22 mouse cellular contexts compared by ENCODE assay signal in the genomic region with DNA sequence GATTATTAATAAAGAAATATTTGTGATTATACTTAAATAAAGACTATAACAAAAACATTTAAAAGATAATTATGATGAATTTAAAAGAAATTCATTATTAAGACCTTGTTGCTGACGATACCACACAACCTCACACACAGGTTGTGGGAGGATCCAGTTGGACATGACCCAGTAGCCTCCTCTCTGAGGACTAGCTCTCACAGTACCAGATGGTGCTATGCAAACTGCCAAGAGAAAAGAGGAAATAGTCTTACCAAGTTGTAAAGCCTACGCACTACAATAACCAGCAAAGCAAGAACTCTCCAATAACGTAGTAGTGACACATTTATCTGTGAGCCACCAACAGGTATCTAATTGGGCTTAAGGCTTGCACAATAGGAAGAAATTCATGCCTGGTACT.
DNase-seq lines count a peak whose midpoint lies in the region; ATAC-seq and TF ChIP-seq lines count a peak whose summit lies in the region.
"Had no signal": no experiment of that assay in that cellular context is flagged by ENCODE, and none has a peak within 500 bp of the region (broad histone marks: within the 10 kb centered on the region; RNA-seq: fewer than 3 reads in every experiment).

No protein-coding gene starts in this region.

- H3K4me1 ChIP-seq in cerebellum, adult 2 months (ENCODE audit: control insufficient read depth, insufficient read depth, low read length) = peaks cover 5% of the 10 kb centered on the region; the same call in 1 of the 2 replicates
- H3K4me1 ChIP-seq: embryonic facial prominence, embryonic 10.5 days; heart, embryonic 10.5 days; hindbrain, embryonic 15.5 days; limb, embryonic 15.5 days; liver, embryonic 15.5 days had no signal

- H3K4me3 ChIP-seq in cerebellum, adult 2 months (replicated peaks; ENCODE audit: insufficient read depth, low read depth, low read length) = no peak overlapping the region
- H3K4me3 ChIP-seq: embryonic facial prominence, embryonic 10.5 days; gastrocnemius, adult 2 months; heart, embryonic 10.5 days; hindbrain, embryonic 15.5 days; limb, embryonic 15.5 days; liver, embryonic 15.5 days had no signal

- no peak for TF ChIP-seq POLR2A in cerebellum, adult 2 months (IDR thresholded peaks at IDR 0.05; ENCODE audit: borderline replicate concordance, insufficient read depth, low read length)

- no peaks in the 10 kb centered on the region for H3K27me3 ChIP-seq in cerebellum, adult 2 months (ENCODE audit: control insufficient read depth, insufficient read depth, low read length)
- H3K27me3 ChIP-seq: hindbrain, embryonic 15.5 days; limb, embryonic 15.5 days; liver, embryonic 15.5 days had no signal

- peak; percentile 7 to 54 for DNase-seq in frontal cortex, adult 2 months (ENCODE audit: extremely low spot score in 1 of 2, low spot score in 1 of 2)
- no peak for DNase-seq in frontal cortex, postnatal 25 days (ENCODE audit: low spot score in 2 of 2)
- DNase-seq in left cerebral cortex, postnatal 4 days = peak; percentile 24
- no peak for DNase-seq in left cerebral cortex, adult 11 months (ENCODE audit: low spot score)
- peak; percentile 53 to 88 for DNase-seq in cerebellum, adult 2 months
- DNase-seq in cerebellum, postnatal 25 days = peak; percentile 55 to 76
- DNase-seq in thymus, adult 18-20 months = no peak
- DNase-seq: adrenal gland, postnatal 36 days; gastrocnemius, adult 2 months; kidney, adult 2 months; kidney, postnatal 10 days; lung, postnatal 4 days; midbrain, embryonic 14.5 days; retina, postnatal 1 day; thymus, adult 2 months had no signal

- no peak overlapping the region for H3K27ac ChIP-seq in cerebellum, adult 2 months (ENCODE audit: insufficient read depth, low read length)
- H3K27ac ChIP-seq: embryonic facial prominence, embryonic 10.5 days; gastrocnemius, adult 2 months; heart, embryonic 10.5 days; hindbrain, embryonic 15.5 days; limb, embryonic 15.5 days; liver, embryonic 15.5 days had no signal

- no peak for ATAC-seq in CD4-positive, CD25-positive, alpha-beta regulatory T cell, adult 4 months
- ATAC-seq: forebrain, embryonic 16.5 days had no signal

- TF ChIP-seq CTCF in cerebellum, adult 2 months (IDR thresholded peaks at IDR 0.05; ENCODE audit: borderline replicate concordance, insufficient read depth, low read depth, low read length) = no peak

- intact Hi-C loops in left cerebral cortex, postnatal 4 days (cut with DNase I) = no loop called here

- 11% methylated on average over 3 of the region's 3 CpGs for WGBS in cerebellum, adult 2 months

Comparison
In these comparisons a context has a peak if more than half of its experiments do, and no peak if none do; other contexts are left out.
1. DNase-seq: peak in frontal cortex, adult 2 months (2 of 2), left cerebral cortex, postnatal 4 days (single experiment), cerebellum, adult 2 months (2 of 2) and cerebellum, postnatal 25 days (2 of 2); none in frontal cortex, postnatal 25 days (0 of 2), left cerebral cortex, adult 11 months (single experiment) and thymus, adult 18-20 months (0 of 2).